Mouse (Mus musculus) right cerebral cortex, postnatal 14 days (tissue): ENCODE results near the gene Olfr173.

ENCODE experiments used
- DNase-seq: peaks from one replicate; pipeline ENCODE4 v3.0.0; 2022

Olfr173 gene

DNA sequence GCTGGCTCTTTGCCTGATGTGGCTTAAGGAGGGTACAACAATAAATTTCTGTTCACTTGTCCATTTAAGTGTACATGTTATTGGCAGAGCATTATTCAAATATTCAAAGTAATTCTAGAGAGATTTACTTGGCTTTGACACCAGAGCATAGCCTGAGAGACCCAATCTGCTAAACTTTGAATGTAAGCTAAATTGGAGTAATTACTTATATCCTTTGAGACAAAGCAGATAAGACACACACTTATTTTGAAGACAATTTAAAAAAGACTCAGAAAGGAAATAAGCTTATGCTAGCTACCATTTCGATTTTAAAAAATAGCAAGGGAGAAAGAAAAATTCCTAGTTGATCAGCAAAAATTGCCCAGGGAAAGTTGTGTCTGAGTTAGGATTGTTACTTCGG is at the start of gene Olfr173:
Olfr173 (minus strand) TSS at position 101 of the 400 bp plus-strand sequence.
- no peak for DNase-seq

DNA sequence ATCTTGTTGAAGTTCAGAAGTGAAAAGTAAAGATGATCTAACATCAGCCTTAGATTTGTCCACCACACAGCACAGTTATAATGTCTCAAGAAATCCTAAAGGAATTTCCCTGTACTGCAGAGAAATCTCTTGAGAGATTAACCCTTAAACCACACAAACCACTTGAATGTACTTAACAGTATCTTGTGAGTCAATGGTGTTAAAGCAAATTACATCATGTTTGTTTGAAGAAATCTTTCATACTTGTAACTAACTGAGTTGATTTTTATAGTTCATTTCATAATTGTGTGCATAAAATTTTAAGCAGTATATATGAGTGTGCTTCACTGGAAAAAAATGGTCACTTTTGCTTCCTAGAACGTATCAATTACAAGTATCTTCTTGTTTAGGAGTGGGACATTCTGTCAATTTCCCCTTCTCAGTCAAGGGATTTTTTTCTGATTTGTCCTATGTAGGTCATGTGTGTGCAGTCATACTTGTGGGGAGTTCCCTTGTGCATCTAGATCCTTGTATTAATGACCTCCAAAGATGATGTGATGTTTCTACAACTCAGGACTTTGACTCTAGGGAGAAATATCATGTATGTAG is 26.8 kb upstream of the Olfr173 start, which contains the start of gene Olfr175-ps1:
Olfr175-ps1 (minus strand) TSS at position 51 of the 588 bp plus-strand sequence.
- DNase-seq, result no peak

DNA sequence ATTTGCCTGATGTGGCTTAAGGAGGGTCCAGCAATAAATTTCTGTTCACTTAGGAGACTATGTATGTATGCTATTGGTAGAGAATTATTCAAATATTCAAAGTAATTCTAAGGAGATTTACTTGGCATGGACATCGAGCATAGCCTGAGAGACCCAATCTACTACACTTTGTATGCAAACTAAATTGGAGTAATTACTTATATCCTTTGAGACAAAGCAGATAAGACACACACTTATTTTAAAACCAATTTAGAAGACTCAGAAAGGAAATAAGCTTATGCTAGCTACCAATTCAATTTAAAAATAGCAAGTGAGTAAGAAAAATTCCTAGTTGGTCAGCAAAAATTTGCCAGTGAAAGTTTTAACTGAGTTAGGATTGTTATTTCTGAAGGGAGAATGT is 37.0 kb downstream of the Olfr173 start, which contains the start of gene Olfr172:
Olfr172 (minus strand) TSS at position 101 of the 400 bp plus-strand sequence.
- no peak for DNase-seq

DNA sequence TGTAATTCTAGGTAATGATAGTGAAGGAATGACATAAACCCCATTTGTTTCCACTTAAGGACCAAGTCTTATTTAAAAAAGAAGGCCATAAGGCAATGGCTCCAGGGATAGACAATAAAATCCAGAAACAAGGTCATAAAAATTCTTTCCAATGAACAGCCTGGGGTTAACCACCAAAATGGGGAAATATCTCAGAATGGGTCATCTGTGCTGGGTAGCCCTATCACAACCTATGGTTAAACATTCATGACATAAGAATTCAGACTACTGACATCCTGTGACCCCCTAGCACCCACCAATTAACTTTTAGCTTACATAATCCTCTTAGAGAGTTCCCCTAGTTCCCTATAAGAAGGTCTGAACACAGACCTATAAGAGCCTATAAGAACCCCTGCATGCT is 43.9 kb downstream of the Olfr173 start:
- no peak for DNase-seq

DNA sequence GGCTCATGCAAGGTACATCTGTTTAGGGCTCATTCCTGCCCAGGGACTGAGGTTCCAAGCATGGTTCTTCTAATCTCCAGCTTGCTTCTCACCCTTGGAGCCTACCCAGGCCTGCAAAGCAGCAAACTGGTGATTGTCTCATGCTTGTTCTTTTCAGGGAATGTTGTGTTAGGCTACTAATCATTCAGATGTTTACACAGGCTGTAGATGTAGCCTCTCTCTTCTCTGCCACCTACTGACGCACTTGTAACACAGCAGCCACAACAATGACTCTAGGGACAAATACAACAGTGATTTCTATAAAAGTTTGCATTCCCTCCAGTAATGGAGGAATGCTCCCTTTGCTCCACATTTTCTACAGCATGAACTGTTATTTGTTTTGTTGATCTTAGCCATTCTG is 48.8 kb downstream of the Olfr173 start:
- DNase-seq, result no peak

DNA sequence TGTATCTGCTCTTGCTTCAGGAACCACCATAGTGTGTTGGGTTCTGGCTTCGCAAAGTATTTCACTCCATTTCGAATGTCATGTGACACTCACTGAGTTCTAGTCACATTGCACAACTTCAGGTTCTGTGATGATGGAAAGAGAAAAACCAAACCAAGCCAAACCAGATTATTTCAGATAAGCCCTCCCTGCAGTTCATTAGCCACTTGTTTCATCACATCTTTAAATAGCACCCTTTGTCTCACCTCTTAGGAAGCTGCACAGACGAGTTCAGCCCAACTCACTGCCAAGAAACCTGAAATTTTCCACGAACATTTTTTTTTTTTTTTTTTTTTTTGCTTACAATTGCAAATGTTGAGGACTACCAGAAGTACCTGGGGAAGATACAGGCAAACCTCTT is 53.4 kb downstream of the Olfr173 start:
- DNase-seq, result no peak
